Mouse (Mus musculus): Measurements from ENCODE around the gene Kidins220. TPM values are rescaled to one million over a fixed set of nuclear protein-coding genes. Genes with fewer than 3 reads are reported as not detected.
A peak's percentile ranks its signal among the peaks of the same experiment; 100 is the strongest.

Gene Kidins220
- polyA plus RNA-seq, 1 experiment from 2014 or later: 23.9 TPM

DNA sequence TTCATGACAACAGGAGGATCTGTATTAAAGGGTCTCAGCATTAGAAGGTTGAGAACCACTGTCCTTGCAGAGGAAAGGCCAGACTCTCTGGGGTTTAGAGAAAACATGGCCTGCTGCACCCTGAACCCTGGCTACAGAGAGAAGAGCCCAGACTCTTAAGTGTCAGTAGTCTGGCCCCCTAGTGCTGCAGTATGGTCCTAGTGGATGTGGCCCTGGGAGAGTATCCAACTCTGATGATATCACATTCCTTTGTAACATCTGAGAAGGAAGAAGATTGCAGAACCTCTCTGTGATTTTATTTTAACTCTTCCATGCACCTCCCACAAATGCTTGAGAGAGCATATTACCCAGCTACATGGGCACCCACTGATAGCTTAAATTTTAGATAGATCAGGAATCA lies 129.8 kb downstream of the Kidins220 start:
- Histone ChIP-seq H3K4me1 (replicated peaks; ENCODE audit: control insufficient read depth, insufficient read depth, low read length) (peaks cover 12% of the 10 kb centered on the region), H3K4me2 (ENCODE audit: low read depth, low read length) (no peak overlapping the region), H3K4me3 (ENCODE audit: low read length) (no peak overlapping the region), H3K9me3 (ENCODE audit: control insufficient read depth, low read length) (no peaks in the 10 kb centered on the region), H3K27ac (ENCODE audit: low read length) (no peak overlapping the region), H3K9ac (ENCODE audit: low read length) (no peak overlapping the region), H3K27me3 (ENCODE audit: control insufficient read depth, insufficient read depth, low read depth, low read length) (no peaks in the 10 kb centered on the region), H3K36me3 (ENCODE audit: control insufficient read depth, insufficient read depth, low read length) (no peaks in the 10 kb centered on the region)
- ATAC-seq (ENCODE audit: low read depth): no peak

DNA sequence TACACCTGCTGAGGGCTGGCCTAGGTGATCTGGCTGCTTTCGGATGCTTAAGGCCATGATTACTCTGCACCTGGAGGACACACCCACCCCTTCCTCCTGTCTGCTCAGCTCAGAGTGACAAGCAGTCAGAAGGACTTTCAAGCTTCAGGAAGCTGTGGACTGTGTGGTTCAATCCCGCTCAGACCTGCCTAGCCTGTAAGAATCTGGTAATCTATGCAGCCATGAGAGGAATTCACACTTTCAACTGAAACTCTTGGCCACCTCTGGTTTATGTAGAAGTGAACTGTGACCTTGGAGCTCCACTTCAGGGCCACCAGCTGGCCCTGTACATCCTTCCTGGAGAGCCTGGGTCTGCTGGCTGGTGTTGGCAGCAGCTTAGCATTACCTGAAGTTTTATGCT lies 134.1 kb downstream of the Kidins220 start:
- Histone ChIP-seq H3K4me2 (ENCODE audit: low read depth, low read length) (no peak overlapping the region), H3K36me3 (ENCODE audit: control insufficient read depth, insufficient read depth, low read length) (no peaks in the 10 kb centered on the region), H3K4me3 (ENCODE audit: low read length) (no peak overlapping the region), H3K27ac (ENCODE audit: low read length) (peak overlapping the region; percentile 39; the same call in 1 of the 2 replicates), H3K9me3 (ENCODE audit: control insufficient read depth, low read length) (peaks cover 2% of the 10 kb centered on the region; the same call in 1 of the 2 replicates), H3K27me3 (ENCODE audit: control insufficient read depth, insufficient read depth, low read depth, low read length) (no peaks in the 10 kb centered on the region), H3K4me1 (replicated peaks; ENCODE audit: control insufficient read depth, insufficient read depth, low read length) (peaks cover 3% of the 10 kb centered on the region; the same call in 1 of the 2 replicates), H3K9ac (ENCODE audit: low read length) (no peak overlapping the region)
- WGBS: 49% methylated on average over 2 of the region's 2 CpGs
- peak; percentile 37; the same call in 1 of the 2 replicates for ATAC-seq (ENCODE audit: low read depth)

DNA sequence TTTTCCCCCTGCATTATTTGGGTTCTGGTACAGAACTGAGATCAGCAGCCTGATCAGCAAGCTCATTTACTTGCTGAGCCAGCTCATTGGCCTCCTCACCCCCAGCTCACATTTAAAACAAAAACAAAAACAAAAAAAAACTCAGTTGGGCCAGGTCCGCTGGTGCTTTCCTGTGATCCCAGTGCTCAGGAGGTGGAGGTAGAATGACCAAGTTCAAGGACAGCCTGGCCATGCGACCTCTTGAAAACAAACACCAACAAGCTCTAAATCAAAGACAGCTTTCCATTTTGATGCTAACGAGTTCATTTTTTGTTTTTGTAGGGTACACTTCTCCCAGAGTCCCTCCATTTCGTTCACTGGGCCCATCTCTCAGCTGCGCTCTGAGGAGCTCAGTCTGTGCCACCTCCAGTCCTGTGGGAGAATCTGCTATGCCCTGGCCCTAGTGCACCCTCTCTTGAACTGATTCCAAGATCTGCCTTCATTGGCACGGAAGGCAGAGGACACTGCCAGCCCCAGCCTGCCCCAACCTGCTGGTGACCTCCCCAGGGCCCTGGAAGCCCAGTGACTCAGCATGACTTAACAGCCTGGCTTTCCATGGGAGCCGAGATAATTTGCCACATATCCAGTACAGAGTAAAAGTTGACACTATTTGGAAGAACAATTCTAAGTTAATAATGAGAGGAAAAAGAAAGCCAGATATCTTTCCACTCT lies 135.4 kb downstream of the Kidins220 start:
- H3K27ac ChIP-seq (ENCODE audit: low read length): no peak overlapping the region
- H3K9ac ChIP-seq (ENCODE audit: low read length): no peak overlapping the region
- H3K9me3 ChIP-seq (ENCODE audit: control insufficient read depth, low read length): peaks cover 2% of the 10 kb centered on the region; the same call in 1 of the 2 replicates
- no peaks in the 10 kb centered on the region for H3K36me3 ChIP-seq (ENCODE audit: control insufficient read depth, insufficient read depth, low read length)
- H3K27me3 ChIP-seq (ENCODE audit: control insufficient read depth, insufficient read depth, low read depth, low read length): no peaks in the 10 kb centered on the region
- no peak overlapping the region for H3K4me3 ChIP-seq (ENCODE audit: low read length)
- WGBS: 69% methylated on average over 7 of the region's 7 CpGs
- peaks cover 3% of the 10 kb centered on the region; the same call in 1 of the 2 replicates for H3K4me1 ChIP-seq (replicated peaks; ENCODE audit: control insufficient read depth, insufficient read depth, low read length)
- H3K4me2 ChIP-seq (ENCODE audit: low read depth, low read length): no peak overlapping the region
- ATAC-seq (ENCODE audit: low read depth): no peak

DNA sequence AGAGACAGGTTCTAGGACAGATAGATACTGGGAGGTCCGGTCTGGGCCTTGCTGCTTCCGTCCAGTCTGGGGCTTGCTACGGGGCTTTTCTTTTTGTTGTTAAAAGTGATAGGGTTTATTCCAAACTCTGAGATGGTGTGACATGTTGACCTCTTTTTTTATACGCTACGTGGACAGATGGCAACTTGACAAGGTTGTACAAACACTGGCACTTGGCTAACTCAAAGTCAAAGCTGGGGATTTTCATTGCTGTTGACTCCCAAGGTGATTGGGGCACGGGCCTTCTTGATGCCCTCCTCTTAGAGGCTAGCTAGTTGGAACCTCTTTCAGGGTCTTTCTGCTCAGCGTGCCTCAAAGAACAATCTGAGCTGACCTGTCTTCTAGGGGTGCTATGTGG lies 136.0 kb downstream of the Kidins220 start:
- H3K4me3 ChIP-seq (ENCODE audit: low read length): no peak overlapping the region
- H3K4me1 ChIP-seq (replicated peaks; ENCODE audit: control insufficient read depth, insufficient read depth, low read length): peaks cover 3% of the 10 kb centered on the region; the same call in 1 of the 2 replicates
- H3K27ac ChIP-seq (ENCODE audit: low read length): no peak overlapping the region
- ATAC-seq (ENCODE audit: low read depth): no peak
- 65% methylated on average over 7 of the region's 7 CpGs for WGBS
- H3K27me3 ChIP-seq (ENCODE audit: control insufficient read depth, insufficient read depth, low read depth, low read length): no peaks in the 10 kb centered on the region
- no peak overlapping the region for H3K4me2 ChIP-seq (ENCODE audit: low read depth, low read length)
- no peak overlapping the region for H3K9ac ChIP-seq (ENCODE audit: low read length)
- no peaks in the 10 kb centered on the region for H3K36me3 ChIP-seq (ENCODE audit: control insufficient read depth, insufficient read depth, low read length)
- H3K9me3 ChIP-seq (ENCODE audit: control insufficient read depth, low read length): peaks cover 2% of the 10 kb centered on the region; the same call in 1 of the 2 replicates

Other genes starting within 250 kb of the Kidins220 start
- gene Mboat2, start 144.0 kb upstream of the Kidins220 start, polyA plus RNA-seq (2015; fragmentation: Nextera tagmentation; extraction: Ambion mirVana): 39.0 and 42.1 TPM in 2 replicates
- gene Id2, start 122.2 kb downstream of the Kidins220 start, polyA plus RNA-seq (2015; fragmentation: Nextera tagmentation; extraction: Ambion mirVana): 562 and 618 TPM in 2 replicates

Measured in lung, embryonic 16.5 days (tissue).